Mouse (Mus musculus): ENCODE results near the gene Sgo2a.
"Not testable (repeated sequence)": the region's sequence is repeated elsewhere in the genome, so short reads cannot be mapped to it uniquely, and the experiment has no call there.

Sgo2a gene

DNA sequence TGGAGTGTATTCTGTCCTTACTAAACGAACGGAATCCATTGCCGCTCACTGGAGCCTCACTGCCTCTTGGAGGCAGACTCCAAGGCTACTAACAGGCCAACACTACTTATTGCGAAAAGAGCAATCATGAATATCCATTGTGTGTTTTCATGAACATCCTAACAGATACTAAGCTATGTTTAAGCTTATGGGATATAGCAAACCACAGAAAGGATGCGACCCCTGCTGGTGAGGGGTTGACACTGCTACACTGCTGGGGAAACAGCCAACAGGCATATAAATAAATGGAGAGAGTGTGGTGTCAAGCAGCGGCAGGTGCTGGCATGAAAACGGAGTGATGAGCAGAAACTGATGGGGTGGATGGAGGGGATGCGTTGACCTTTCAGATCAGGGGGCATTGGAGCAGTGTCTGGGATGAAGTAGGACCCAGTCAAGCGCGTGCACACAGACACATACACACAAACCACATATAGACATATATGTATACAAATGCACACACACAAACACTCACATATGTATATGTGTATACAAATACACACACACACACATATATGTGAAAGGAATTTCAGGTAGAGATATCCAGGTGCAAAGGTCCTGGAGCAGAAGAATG lies 35.5 kb downstream of the Sgo2a start:
- peak; percentile 42 for DNase-seq (ENCODE audit: low spot score)

DNA sequence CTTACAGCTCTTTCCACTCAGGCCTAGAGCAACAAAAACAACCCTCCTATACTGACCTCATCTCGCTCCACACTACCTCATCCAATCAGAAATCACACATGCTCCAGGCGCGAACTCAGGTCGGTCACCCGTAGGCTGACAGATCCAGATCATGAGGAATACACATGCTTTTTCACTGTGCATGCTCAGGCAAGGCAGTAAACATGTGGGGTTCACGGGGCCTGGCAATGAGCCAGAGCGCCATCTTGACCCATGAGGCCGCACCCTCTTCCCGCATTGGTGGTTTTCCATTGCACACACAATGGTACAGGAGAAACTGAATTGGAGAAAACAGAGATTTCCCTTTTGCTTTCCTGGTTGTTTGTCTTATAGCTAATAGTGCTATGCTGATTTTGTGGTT lies 41.5 kb downstream of the Sgo2a start:
- not testable (repeated sequence) for DNase-seq (ENCODE audit: low spot score)

DNA sequence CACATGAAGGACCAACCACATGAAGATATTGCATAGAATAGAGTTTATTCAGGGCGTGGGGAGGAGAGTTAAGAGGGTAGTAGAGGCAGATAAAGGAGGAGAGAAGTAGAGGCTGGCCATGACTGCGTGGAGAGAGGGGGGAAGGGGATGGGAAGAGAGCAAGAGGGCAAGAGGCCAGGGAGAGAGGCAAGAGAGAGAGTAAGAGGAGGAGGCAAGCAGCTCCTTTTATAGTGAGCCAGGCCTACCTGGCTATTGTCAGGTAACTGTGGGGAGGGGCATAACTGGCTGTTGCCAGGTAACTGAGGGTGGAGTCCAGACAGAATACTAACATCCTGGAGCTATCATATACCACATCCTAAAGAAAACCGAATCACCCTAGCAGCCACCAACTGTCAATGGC lies 49.3 kb downstream of the Sgo2a start:
- no peak for DNase-seq (ENCODE audit: low spot score)

DNA sequence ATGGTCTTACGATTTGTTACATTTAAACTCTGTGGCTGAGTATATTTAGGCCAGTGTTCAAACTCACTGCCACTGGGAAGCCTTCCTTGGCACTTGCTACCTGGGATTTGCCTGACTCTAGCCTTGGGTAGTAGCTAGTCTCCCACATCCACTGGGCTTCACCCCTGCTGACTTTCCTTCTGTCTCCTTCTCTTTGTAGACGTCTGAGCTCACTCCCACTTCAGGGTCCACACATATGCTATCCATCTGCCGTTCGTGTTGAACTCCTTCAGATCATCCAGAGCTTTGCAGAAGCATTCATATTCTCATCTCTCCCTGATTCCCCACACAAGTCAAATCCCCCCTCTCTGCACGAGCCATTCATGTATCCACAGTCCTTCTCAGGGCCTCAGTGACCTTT lies 49.8 kb downstream of the Sgo2a start:
- DNase-seq (ENCODE audit: low spot score) = no peak

DNA sequence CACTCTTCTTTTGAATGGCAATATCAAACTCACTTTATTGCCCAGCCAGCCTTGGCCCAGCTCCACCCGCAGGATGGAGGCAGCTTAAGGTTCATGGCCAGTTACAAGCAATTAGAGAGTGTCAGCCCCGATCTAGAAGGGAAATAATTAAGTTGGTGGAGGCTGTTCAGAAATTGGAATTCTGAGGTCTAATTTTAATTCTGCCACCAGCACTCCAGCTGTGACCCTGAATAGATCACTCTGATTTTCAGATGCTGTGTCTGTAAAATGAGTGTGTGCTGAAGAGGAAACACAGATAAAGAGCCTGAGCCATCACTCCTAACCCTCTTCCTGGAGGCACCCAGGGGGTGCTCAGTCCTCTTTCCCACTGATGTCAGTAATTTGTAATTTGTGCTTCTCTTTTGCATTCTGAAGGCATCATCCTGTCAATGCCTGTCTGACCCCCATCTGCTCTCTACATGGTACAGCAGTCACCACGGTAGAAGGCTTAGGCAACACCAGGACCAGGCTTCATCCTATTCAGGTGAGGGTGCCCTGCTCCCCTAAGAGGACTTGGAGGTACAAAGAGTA lies 51.0 kb downstream of the Sgo2a start:
- no peak for DNase-seq (ENCODE audit: low spot score)

DNA sequence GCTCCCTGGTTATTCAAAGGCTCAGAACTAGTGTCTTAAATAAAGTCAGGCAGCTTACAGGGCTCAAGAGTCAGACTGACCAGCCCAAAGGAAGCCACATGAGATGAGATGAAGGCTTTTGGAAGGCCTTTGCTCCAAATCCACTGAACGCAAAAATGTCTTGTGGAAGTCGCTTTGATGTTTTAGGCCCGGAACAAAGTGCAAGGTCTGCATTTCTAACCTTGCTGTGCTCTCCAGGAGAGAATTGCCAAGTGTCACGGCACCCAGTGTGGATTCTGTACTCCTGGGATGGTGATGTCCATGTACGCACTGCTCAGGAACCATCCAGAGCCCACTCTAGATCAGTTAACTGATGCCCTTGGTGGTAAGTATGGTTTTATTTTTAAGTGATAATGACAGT lies 53.4 kb downstream of the Sgo2a start:
- no peak for DNase-seq (ENCODE audit: low spot score)

DNA sequence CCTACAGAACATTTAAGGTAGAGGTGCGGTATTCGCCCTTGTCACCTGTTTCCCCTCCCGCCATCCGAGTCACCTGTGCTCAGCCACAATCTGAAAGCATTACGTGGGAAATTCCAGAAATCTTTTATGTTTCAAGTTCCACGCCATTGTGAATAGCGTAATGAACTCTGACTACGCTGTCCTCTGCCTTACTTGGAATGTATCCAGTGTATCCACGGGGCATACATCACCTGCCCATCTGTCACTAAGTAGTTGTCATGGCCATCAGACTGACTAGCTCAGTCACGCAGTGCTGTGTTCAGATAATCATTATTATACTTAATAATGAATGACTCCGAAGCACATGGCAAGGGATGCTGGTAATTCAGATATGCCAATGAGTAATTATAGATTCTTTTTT lies 59.8 kb downstream of the Sgo2a start:
- no peak for DNase-seq (ENCODE audit: low spot score)

DNA sequence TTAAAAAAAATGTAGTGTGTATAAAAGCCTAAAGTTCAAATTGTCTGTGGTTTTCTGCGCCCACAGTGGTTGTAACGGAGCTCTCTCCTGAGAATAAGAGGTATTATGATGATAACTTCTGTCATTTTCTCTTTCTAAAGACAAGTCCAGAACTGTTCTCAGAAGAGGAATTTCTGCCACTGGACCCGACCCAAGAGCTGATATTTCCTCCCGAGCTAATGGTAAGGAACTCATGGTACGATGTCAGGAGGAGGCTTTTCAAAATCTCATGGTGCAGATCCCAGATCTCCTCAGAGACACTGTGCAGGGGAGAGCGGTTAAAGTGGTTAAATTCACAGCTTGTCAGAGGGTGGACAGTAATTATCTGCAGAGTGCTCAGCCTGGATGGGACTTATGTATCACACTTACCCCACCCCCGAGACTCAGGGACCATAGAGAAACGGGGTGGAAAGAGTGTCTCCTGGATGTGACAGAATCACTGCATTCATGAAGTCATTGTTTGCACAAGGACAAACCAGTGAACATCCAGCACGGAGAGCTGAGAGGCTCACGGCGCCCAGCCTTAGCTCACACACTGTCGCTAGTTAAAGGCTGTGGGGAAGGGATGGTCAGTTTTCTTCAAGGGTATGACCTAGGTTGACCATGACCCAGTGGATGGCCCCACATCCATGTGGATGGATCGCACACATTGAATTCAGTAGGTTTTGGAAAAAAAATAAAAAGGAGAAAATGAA lies 60.5 kb downstream of the Sgo2a start:
- DNase-seq (ENCODE audit: low spot score) = no peak

DNA sequence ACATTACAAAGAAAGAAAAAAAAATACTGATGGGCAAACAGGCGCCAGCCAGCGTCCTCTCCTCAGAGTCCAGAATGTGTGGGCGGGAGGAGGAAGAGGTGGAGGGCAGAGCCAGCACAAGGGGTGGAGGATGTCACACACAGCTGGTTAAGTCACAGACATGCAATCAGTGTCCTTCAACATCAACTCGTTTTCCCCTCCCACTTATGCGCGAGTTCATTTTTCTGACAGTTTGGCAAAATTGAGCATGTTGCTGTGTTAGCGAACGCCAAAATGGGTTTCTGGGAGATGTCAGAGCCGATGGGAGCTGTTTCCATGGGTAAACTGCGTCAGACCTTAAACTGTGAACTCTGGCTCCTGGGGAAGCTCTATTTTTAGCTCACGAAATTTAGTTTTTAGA lies 61.2 kb downstream of the Sgo2a start:
- no peak for DNase-seq (ENCODE audit: low spot score)

DNA sequence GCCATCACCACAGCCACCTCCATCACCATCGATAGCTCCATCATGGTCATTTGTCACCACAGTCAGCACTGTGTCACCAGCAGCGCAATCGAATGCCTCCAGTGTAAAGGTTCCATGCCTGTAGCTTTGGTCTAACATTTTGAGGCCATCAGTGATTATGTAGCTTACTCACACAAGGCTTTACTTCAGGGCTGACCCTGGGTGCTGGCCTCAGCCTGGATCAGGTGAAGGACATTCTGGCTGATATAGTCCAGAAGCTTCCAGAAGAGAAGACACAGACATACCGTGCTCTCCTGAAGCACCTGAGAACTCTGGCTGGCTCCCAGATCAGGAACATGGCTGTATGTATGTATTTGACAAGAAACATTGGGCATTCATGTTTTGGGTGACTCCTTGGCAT lies 63.1 kb downstream of the Sgo2a start:
- DNase-seq (ENCODE audit: low spot score) = no peak

DNA sequence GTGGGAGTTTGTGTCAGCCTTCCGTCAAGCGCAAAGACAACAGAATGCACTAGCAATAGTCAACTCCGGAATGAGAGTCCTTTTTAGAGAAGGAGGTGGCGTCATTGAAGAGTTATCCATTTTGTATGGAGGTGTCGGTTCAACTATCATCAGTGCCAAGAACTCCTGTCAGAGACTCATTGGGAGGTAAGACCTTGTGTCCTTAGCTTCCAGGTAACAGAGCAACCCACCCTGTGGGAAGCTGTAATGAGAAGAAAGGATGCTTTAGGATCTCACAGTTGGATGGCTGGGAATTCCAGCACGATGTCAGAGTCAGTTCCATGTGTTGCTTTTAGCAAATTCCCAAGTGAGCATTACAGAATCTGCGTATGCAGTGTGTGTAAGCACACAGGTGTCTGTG lies 66.4 kb downstream of the Sgo2a start:
- no peak for DNase-seq (ENCODE audit: low spot score)

DNA sequence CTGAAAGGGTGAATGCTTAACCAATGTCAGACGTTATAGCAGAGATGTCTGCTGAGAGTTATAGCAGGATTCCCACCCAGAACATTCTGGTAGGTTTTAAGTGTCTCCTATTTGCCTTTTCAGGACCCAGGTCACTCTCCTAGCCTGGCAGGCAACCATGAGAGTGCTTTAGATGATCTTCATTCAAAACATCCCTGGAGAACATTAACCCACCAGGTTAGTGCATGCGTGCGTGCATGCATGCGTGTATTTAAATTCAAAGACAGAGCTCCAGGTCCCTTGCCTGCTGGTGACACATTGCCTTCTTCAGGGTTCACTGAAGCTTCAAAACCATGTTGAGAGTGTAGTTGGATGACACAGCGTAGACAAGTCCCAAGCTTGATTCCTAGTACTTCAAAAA lies 69.4 kb downstream of the Sgo2a start:
- no peak for DNase-seq (ENCODE audit: low spot score)

DNA sequence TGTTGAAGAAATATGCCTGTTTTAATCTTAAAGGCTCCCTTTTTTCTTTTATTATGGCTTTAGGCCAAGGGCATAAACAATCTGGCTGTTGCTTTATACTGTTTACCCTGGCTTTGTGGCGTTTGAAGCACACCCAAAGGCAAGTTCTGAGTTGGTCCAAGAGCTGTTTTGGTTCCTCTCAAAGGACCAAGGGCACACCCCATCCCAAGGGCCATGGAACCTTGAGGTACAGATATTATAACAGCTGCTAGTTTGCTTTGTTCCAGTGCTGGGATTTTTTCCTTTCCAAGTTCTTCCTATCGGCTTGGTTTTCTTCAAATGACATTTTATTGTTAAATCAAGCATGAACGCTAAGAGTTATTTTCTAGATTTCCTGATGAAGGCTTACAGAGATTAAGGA lies 69.8 kb downstream of the Sgo2a start:
- no peak for DNase-seq (ENCODE audit: low spot score)

DNA sequence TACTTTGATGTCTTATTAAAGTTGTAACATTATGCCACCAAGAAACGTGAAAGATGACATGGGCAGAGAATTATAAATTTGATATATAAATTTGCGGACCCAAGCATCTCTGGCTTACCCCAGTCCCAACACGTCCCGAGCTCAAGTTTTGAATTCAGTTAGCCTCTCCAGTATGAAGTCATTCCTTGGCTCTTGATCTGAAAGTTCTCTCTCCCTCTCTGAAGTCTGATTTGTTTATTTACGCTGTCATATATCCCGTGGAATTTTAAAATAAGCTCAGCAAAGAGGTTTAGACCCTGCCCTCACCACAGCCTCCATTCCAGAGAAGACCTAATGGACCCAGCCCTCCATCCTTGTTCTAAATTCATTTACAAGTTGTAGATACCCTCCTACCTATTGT lies 73.4 kb downstream of the Sgo2a start:
- DNase-seq (ENCODE audit: low spot score) = no peak

DNA sequence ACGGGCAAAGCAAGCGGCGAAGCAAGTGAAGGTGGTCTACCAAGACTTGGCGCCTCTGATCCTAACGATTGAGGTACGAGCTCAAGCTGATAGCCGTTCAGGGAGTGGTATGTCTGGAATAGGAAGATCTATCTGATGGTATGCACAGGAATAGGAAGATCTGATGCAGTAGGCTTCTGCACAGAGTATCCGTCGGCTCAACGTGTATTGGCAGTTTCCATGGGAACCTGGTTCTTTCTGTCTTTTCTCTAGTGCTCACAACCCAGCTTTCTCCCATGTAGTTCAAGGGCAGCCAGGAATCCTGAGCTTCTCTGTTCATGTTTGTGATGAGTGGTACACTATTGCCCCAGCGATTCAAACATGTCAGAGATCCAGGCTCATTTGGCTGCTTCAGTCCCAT lies 74.3 kb downstream of the Sgo2a start:
- DNase-seq (ENCODE audit: low spot score) = no peak

DNA sequence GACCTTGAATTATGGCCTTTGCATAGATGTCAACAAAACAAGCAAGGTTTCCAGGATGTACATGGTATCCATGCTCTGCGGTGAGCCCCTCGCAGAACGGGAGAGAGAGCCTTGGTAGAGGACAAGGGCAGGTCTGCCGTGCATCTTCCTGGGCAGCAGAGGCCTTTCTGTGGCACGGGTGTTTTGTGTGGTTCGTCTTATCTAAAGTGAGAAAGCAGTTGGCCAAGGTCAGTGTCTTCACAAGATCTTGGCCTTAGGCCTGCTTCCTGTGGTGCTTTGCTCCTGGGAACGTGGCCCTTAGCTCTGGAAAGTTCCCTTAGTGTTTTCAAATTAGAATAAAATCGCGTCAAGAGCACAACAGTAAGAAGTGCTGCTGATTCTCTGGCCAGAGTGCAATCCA lies 75.2 kb downstream of the Sgo2a start:
- no peak for DNase-seq (ENCODE audit: low spot score)

DNA sequence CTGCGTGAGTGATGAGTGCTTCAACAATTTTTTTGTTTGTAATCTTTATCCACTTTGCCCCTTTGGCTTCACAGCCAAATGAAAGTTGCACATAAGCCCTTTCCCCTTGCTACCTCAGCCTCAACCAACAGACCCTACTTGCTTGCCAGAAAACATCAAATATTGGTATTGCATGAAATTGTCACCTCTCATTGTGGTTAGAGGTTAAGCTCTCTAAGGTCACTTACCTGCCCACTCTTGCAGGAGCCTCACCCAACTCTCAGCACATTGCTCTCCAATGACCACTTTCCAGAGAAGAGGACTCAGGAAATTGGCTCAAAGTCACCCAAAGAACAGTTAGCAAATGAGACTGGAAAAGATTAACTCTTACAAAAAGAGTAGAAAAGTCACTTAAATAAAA lies 75.7 kb downstream of the Sgo2a start:
- DNase-seq (ENCODE audit: low spot score) = no peak

DNA sequence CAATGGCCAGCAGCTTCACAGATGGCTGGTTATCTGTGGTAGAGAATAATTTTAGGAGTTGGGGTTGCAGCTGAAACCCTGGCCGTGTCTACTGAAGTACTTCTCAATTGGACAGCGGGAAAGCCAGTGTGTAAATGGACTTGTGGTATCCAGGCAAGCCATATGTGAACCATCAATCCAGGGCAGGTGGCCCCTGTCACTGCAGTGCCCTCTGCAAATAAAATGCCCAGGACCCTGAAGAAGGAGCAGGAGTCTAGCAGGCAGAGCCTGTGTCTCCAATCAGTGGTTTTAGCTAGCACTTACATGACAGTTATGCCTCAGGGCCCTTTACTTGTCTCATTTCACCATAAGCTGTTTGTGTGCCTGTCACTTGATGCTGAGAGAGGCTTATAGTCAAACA lies 76.6 kb downstream of the Sgo2a start:
- DNase-seq (ENCODE audit: low spot score) = no peak

DNA sequence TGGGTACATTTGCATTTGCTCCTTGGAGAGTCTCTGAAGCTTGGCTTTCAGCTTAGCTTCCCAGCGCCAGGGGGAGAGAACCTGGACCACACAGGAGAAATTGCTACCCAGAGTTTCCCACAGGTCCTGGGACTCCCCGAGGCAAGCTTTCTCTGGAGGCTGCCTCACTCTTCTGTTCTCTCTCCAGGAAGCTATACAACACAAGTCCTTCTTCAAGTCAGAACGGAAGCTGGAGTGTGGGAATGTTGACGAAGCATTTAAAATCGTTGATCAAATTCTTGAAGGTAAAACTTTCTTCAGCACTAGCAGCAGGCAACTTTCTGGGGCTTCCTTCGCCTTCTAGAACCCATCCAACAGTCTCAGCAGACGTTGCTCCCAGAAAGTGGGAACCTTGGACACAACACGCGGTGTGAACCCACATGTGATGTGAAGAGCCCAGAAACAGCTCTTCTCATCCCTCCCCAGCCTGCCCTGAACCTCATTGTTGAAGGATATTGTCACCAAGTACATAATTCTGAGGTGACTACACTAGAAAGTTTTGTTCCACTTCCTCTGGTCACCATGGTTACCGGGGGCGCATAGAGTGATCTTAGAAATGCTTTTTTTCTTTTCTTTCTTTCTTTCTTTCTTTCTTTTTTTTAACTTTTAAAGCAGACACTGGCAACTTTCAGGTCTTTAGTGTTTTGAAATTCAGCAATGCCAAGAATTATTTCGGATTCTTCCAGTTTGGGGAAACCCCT lies 77.4 kb downstream of the Sgo2a start:
- no peak for DNase-seq (ENCODE audit: low spot score)

DNA sequence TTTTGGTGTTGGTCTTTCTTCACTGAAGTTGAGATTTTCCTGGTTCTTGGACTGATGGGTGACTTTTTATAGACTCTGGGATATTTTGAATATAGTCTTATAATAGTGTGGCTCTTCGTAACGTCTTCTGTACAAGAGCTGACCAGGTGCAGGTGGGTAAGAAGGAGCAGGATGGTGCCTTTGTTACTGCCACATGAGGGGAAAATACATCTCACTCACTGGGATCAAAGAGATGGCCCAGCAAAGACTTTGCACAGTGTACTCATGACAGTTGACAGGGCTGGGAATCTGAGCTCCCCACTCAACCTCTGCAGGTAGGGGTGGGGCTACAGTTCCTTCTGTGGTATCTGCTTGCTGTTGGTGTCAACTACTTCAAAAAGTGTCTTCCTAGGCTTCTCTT lies 78.5 kb downstream of the Sgo2a start:
- no peak for DNase-seq (ENCODE audit: low spot score)

Measured in urinary bladder, postnatal 25 days (tissue).